Mouse (Mus musculus) naive thymus-derived CD4-positive, alpha-beta T cell, adult 5 months (primary cell): ENCODE results near the gene BC051019. TPM values are rescaled to one million over a fixed set of nuclear protein-coding genes. Genes with fewer than 3 reads are reported as not detected.

Experiments used
- polyA plus RNA-seq: library from polyadenylated mRNA; unstranded; fragments of 100-300 nt; shearing (Covaris generic); gene quantifications from one replicate; pipeline ENCODE4 v1.2.1, GENCODE M21; 2017

Gene BC051019
- not detected for polyA plus RNA-seq

GRCm38 (mm10) chr7:109723697-109724096 is at the start of gene BC051019:
Gene BC051019 (minus strand): TSS chr7:109723850.

GRCm38 (mm10) chr7:109752008-109752925 is 28.6 kb upstream of the BC051019 start, which contains the start of gene Tmem9b:
Gene Tmem9b (minus strand): TSS chr7:109752875.

GRCm38 (mm10) chr7:109731626-109732025 is 8.0 kb upstream of the BC051019 start, which contains the start of gene Ascl3:
Gene Ascl3 (minus strand): TSS chr7:109731726.

GRCm38 (mm10) chr7:109703190-109704015 is 20.2 kb downstream of the BC051019 start, which contains the start of the genes St5 and Akip1:
Gene St5 (minus strand): TSS chr7:109703605.
Gene Akip1 (plus strand): TSS chr7:109703690.

Other genes with a start within 250 kb of the BC051019 start
- 0.19 TPM for gene Trim66, start 215.7 kb downstream of the BC051019 start, polyA plus RNA-seq
- 135 TPM for gene Rpl27a, start 204.7 kb downstream of the BC051019 start, polyA plus RNA-seq
- 1.3 TPM for gene St5, start 20.2 kb downstream of the BC051019 start, polyA plus RNA-seq
- gene Akip1, start 20.2 kb downstream of the BC051019 start, polyA plus RNA-seq = 13.1 TPM
- gene Ascl3, start 7.9 kb upstream of the BC051019 start, polyA plus RNA-seq = 0.68 TPM
- 141 TPM for gene Tmem9b, start 29.0 kb upstream of the BC051019 start, polyA plus RNA-seq
- gene Nrip3, start 58.2 kb upstream of the BC051019 start, polyA plus RNA-seq = 1.6 TPM
- not detected for gene Scube2, start 141.8 kb upstream of the BC051019 start, polyA plus RNA-seq
- 17.7 TPM for gene Dennd5a, start 236.6 kb upstream of the BC051019 start, polyA plus RNA-seq